Mouse (Mus musculus) regulatory T cell (primary cell): Measurements from ENCODE around the gene Dhps.

Experiments
- in situ Hi-C: fragments of 300-600 bp; cut with MboI, MseI; formaldehyde crosslinking; loops from one replicate; pipeline ENCODE4 v1.15.1; 2025; ENCODE audit warnings: high pct_unique_total_duplicates

Gene Dhps

DNA sequence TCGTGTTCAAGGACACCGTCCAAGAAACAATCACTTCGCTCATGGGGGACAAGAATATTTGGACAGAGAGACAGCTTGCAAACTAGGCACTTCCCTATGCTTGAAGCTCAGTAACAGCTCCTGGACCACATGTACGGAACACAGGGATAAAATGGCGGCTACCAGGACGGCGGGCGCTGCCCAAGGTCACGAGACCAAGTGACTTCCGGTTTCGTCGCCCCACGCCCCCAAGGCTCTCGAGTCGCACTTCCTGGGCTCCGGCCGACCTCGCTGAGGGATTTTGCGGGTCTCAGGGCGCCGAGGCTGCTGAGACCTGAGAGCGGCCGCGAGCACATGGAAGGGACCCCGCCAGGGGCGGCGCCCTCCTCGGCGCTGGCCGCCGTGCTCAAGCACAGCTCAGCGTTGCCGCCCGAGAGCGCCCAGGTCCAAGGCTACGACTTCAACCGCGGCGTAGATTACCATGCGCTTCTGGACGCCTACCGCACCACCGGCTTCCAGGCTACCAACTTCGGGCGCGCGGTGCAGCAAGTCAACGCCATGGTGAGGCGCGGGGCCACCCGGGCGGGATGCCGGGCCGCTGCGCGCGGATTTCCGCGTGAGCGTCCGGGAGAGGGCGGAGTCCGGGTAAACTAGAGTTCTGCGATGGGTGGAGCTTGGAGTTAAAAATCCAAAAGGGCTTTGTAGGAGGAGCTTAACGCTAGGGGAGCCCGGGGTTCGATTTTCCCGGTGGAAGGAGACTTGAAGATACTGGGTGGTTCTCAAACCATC, at the start of gene Dhps:
Gene Dhps (plus strand): TSS at position 244 of the 768 bp plus-strand sequence.
- in situ Hi-C loops, result no loop called here

DNA sequence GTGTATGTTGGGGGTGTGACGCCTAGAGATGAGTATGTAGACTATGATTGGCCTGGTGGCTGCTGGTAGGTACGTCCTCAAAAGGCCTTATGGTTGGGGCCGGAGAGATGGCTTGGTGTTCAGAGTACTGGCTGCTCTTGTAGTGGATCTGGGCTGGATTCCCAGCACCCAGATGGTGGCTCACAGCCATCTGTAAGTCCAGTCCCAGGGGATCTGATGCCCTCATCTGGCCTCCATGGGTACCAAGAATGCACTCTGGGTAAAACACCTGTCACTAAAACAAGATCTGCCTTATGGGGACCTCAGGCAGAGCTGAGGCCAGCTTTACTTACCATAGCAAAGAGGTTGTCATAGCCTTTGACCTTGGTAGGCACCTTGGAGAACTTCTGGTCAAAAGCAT, 47.7 kb upstream of the Dhps start:
- in situ Hi-C loops, result no loop called here

DNA sequence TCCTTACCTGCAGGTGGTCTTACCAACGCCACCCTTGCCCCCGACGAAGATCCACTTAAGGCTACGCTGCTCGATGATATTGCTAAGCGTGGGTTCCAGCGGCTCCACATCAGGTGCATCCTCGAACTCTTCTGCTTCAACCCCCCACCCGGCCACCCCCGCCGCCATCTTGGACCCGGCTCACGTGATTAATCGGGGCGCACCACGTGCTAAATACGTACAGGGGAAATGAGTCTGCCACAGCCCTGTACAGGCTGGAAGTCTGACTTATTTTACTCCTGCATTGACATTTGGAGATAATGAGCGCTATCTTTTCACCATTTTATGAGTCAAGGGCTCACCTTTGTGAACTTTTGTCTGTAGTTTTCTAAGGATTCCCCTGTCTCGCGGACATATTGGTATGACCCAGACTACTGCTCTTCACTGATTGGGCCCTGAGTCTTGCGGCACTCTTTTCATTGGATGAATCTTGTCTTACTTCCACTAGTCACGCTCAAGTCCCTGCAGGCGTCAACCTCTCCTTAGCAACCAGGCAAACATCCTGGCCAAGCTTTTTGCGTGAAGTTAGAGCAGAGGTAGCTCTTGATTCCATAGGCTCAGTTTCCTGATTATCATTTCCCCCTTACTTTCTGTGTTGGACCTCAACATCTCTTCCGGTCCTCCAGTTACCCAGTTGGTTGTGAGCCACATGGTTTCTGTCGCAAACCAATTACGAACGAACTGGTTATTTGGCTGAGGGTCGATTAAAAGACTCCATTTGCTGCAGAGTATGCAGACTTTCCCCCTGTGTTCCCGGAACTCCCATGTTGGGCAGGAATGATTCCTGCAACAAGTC, 46.2 kb upstream of the Dhps start, which contains the start of gene Asna1:
Gene Asna1 (minus strand): TSS at position 184 of the 835 bp plus-strand sequence.
- in situ Hi-C loops, result no loop called here

DNA sequence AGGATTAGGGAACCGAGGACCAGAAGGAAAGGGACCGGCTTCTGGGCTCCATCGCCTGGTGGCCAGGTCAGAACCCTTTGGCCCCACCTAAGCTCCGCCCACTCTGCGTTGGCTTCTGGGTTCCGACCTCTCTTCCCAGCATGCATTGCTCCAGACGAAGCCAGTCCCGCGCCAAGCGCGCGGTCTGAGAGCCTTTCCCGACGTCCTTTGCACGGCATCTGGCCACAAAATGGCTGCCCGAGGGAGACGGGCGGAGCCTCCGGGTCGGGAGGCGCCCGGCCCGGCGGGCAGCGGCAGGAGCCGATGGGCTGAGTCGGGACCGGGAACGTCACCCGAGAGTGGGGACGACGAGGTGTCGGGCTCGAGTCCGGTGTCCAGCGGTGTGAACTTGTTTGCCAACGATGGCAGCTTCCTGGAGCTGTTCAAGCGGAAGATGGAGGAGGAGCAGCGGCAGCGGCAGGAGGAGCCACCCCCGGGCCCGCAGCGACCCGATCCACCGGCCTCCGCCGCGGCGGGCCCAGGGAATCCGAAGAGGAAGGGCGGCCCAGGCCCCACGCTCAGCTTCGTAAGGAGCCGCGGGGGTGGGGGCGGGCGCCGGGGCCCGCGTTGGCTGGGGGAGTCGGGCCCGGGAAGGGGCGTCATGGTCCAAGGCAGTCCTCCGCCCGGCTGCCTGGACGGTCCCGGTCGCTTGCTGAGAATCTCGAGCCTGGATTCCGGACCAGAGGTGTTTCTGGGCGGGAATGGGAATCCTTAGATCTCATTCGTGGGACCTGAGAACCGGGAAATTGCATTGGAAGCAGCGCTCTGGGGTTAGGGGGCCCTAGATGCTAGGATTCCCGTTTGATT, 44.7 kb upstream of the Dhps start, which contains the start of gene Trir:
Gene Trir (plus strand): TSS at position 154 of the 846 bp plus-strand sequence.
- in situ Hi-C loops, result no loop called here

DNA sequence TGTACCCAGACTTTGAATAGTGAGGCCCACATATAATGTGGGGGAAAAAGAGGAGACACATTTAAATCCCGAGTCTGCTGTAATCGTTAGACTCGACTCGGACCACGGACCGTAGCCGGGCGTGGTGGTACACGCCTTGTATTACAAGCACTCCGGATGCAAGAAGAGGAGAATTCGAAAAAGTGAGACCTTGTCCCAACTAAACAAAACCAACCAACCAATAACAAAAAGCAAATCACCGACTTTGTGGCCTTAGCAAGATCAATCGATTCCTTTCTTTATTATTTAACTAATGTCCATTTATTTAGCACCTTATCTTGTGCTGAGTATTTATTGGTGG, 44.1 kb upstream of the Dhps start:
- in situ Hi-C loops, result no loop called here

DNA sequence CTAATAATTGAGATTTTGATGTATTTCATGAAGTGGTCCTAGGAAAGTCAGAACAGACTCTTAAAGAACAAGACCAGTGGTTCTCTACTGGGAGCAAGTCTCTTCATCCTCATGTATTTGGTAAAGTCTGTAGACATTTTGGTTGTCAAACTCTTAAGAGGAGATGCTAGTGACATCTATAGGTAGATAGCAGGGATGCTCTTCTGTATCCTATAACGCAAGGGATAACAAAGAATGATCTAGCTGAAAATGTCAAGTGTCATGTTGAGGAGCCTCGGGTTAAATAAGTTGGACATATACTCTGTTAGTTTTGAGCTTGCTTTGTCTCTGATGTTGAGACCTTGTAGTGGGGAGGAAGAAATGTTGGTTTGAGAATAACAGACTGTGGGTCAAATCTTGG, 43.6 kb upstream of the Dhps start:
- in situ Hi-C loops, result no loop called here

DNA sequence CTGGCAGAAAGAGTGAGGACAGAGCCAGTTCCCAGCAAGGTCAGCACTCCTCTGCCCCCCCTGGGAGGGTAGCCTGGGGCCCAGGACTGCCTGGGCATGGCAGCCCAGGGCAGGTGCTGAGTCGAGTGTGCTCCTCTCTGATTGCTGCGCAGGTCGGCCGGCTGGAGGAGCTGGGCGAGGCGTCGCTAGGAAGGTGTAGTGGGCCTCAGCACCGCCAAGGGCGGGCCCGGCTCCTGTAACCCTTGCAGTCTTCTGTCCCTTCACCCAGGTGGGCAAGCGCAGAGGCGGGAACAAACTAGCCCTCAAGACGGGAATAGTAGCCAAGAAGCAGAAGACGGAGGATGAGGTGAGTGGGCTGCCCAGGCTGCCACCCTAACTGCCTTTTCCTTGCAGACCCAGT, 42.3 kb upstream of the Dhps start:
- in situ Hi-C loops, result no loop called here

DNA sequence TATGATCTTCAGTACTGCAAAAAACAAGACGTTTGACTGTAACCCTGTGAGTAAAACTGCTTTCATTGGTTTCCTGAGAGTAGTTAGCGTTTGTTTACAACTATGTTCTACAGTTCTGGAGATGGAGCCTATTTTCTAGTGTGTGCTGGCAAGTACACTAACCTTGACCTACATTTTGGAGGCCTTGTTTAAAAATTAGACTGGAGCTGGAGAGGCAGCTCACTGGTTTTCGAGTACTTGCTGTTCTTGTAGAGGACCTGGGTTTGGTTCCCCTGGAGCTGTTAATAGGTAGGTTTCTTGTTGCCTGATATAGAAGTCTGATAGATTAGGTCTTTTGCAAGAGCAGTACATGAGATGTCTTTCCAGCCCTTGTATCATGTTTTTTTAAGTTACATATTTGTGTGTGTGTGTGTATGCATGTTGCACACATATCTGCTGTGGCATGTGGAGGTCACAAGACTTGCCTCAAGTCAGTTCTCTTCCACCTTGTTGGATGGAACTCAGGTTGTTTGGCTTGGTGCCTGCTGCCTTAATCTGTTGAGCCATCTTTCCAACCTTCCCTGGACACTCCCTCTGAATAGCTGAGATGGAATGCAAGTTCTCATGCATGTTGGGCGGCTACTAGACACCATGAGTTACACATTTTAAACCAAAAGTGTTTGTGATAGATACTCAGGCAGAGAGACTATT, 38.8 kb upstream of the Dhps start:
- in situ Hi-C loops, result no loop called here

DNA sequence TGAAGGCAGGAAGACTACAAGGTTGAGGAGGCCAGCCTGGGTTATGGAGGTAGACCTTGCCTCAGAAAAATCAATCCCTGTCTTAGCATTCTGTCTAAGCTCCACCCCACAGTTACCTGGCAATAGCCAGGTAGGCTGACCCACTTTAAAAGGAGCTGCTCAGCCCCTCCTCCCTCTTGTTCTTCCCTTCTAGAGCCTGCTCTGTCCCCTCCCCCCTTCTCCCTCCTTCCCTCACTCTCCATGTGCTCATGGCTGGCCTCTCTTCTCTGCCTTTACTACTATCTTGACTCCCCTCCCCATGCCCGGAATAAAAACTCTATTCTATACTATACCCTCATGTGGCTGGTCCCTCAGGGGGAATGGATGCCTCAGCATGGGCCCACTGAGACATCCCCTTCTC, 37.7 kb upstream of the Dhps start:
- in situ Hi-C loops, result no loop called here

DNA sequence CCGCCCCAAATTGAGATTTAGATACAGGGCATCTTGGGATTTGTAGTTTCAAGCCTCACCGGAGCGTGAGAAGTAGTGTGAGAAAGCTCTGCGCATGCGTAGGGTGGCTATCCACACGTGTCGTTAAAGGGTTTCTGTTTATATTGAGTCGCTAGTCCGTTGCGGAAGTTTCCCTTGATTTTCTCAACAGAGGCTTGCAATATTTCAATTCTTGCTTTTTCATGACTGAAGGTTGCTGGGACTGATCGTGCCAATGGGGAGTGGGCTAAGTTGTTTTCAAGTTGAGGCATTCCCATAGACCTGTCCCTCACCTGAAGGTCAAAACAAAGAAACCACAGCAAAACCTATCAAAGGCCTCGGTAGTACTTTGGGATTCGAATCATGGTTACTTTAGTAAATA, 36.8 kb upstream of the Dhps start:
- in situ Hi-C loops, result loop anchor here (5.0 kb wide), 1 partner anchor 342 kb away; no protein-coding TSS in a partner anchor

DNA sequence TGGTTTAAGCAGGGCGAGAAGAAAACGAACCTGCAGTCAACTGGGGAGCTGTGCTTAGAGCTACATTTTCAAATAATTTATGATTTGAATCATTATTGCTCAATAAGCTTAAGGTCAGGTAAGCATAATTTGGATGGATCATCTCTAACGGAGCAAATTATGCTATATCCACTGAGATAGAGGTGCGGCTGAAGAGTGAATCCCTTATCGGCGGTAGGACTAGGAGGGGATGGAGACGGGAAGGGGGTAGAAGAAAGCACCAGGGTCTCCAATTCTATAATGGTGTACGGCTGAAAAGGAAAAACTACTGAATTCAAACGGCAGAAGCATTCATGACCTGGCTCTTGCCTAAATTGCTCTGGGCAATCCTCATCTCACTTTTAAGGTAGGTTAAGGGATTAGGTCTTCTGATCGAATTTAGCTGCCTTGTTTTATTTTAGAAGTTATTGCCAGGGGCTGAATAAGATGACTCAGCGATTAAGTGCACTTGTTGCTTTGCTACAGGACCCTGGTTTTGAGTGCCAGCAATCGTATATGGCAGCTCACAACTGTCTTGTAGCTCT, 36.3 kb upstream of the Dhps start:
- in situ Hi-C loops, result loop anchor here (5.0 kb wide), 1 partner anchor 343 kb away; no protein-coding TSS in a partner anchor

DNA sequence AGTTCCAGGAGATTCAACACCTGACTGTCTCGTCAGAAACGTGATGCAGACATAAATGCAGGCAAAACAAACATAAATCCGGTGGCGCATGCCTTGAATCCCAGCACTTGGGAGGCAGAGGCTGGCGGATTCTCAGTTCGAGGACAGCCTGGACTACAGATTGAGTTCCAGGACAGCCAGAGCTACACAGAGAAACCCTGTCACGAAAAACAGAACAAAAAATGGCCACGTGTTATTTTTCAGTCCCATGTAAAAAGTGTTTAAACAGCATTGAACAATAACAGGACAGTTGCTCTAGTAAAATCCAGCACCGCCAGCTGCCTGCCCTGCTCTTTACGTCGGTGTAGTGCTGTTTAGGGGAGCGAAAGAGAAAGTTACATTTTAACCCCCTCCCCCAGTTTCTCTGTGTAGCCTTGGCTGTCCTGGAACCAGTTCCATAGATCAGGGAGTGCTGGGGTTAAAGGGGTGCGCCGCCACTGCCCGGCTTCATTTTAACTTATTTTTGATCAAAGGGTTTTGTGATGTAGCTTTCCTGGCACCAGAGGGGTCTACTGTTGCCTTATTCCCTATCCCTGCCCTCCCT, 35.7 kb upstream of the Dhps start:
- in situ Hi-C loops, result loop anchor here (5.0 kb wide), 1 partner anchor 344 kb away; no protein-coding TSS in a partner anchor

DNA sequence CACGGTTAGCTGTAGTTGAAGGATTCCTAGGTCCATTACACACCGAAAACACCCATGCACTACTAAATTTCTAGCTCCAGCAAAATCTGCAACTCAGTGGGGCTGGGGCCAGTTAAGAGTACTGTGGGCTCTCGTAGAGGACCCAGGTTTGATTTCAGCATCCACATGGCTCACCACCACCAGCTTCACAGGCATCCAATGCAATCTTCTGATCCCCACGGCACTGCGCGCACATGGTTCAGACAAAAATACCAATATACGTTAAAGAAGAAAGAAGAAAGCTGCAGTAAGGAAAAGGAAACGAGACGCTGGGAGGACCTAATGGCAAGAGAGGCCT, 35.2 kb upstream of the Dhps start:
- in situ Hi-C loops, result loop anchor here (5.0 kb wide), 1 partner anchor 344 kb away; no protein-coding TSS in a partner anchor

DNA sequence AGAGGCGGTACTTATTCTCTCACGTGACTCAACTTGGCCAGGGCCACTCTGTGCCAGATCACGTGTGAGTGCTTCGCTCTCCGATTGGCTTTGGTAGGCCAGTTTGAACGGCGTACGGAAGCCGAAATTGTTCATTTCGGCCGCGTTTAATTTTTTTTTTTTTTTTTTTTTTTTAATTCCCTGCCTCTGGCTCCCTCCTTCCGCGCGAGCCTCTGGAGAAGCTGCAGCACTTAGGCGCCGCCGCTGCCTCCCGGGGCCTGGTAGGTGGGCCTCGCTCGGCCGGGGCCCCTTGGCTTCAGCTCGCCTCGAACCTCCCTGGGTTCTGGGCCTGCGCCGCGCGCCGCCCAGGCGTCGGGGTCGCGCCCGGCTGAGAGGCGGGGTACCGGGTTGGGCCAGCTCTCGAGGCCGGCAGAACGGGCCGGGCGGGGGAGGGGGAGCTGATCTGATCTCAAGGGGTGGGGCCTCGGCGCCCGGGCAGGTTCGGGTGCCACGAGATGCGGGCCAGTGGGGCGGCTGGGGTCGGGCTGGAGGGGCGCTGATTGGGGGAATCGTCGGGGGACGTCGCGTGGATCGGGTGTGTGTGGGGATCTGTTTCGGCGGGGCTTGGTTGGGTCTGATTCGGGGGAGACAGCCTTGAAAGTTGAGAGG, 34.7 kb upstream of the Dhps start, which contains the start of gene Tnpo2:
Gene Tnpo2 (plus strand): TSS at position 198 of the 648 bp plus-strand sequence.
- in situ Hi-C loops, result loop anchor here (5.0 kb wide), 1 partner anchor 345 kb away; no protein-coding TSS in a partner anchor

DNA sequence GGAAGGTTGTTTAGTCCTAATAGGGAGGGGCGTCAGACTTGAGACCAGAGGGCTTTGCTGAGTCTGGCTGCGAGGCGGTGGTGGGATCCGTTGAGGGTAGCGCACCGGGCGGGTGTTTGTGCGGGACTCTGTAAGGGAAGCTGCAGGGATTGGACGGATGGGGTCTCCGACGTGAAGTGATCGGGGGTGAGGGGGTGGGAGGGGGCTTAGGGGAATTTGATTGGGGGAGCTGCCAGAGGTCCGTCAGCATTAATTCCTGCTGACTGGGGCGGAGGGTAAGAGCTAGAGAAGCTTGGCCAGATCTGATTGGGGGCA, 34.2 kb upstream of the Dhps start:
- in situ Hi-C loops, result loop anchor here (5.0 kb wide), 1 partner anchor 345 kb away; no protein-coding TSS in a partner anchor

DNA sequence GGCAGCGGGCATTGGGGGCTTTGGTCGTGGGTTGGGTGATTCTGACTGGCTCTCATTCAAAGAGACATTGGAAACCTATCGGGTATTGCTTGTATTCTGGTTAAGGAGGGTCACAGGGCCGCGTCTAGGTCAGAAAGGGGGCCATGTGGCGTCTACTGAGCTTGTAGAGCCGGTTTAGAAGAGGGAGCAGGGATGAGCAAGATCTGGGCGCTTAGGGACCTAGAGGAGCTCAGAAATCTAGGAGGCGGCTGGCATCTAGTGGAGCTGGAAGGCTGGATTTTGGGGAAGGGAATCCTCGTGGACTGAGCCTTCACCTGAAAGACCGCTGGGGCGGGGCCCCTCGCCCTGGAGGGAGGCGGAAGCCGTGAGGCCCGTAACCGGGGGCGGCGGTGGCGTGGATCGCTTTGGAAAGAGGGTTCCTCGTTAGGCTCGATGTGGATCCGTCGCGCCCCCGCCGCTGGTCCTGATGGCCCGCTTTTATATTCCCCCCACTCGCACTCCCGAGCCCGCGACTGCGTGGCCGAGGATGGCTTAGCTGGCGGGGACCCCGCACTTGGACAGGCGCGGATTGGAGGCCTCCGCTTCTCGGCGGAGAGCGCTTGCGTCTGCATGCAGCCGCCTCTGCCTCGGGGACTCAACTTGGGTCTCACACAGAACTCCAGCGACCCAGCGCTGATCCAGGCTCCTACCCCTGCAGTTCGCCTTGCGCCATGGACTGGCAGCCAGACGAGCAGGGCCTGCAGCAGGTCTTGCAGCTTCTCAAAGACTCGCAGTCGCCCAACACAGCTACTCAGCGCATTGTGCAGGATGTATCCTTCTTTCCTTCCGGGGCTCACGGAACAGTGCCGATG, 33.7 kb upstream of the Dhps start:
- in situ Hi-C loops, result loop anchor here (5.0 kb wide), 1 partner anchor 346 kb away; no protein-coding TSS in a partner anchor

DNA sequence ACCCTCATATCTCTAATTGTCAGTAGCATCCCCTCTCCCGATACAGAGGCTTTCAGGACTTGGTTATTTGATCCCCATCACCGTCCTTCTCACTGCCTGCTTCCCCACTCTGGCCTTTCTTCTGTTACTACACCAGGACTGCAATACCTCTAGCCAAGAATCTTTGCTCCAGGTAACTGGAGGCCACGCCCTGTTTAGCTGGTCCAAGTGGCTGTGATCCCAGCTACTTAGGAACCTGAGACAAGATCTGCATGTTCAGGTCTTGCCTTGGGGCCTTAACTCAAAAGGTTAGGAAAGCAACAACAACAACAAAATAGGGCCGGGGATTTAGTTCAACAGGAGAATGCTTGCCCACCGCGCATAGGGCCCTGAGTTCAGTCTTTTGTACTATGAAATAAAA, 27.9 kb upstream of the Dhps start:
- in situ Hi-C loops, result no loop called here

DNA sequence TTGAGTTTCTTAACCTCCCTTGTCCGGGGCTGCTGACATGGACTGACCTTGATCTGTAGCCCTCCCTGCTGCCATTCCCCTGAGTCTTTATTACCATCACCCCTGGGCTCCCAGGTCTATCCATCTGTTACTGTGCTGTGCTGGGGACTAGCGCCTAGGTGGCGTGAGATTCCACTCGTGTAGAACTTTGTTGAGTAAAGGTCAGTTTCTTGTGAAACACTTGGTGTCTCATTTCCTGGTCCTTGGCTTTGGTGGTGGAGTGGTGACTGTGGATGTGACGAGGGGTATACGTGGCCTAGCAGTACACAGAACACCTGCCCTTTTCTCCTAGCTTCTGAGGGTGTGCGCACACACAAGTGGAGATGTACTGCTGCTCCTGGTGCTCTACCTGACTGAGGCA, 14.2 kb upstream of the Dhps start:
- in situ Hi-C loops, result no loop called here
